Mouse (Mus musculus): ENCODE data around the gene Mia. TPM values are rescaled to one million over a fixed set of nuclear protein-coding genes. Genes with fewer than 3 reads are reported as not detected.
A peak's percentile ranks its signal among the peaks of the same experiment; 100 is the strongest.

Mia gene
- polyA plus RNA-seq (2015; fragmentation: Nextera tagmentation; extraction: Ambion mirVana) = 37.4 and 53.5 TPM in 2 replicates

DNA sequence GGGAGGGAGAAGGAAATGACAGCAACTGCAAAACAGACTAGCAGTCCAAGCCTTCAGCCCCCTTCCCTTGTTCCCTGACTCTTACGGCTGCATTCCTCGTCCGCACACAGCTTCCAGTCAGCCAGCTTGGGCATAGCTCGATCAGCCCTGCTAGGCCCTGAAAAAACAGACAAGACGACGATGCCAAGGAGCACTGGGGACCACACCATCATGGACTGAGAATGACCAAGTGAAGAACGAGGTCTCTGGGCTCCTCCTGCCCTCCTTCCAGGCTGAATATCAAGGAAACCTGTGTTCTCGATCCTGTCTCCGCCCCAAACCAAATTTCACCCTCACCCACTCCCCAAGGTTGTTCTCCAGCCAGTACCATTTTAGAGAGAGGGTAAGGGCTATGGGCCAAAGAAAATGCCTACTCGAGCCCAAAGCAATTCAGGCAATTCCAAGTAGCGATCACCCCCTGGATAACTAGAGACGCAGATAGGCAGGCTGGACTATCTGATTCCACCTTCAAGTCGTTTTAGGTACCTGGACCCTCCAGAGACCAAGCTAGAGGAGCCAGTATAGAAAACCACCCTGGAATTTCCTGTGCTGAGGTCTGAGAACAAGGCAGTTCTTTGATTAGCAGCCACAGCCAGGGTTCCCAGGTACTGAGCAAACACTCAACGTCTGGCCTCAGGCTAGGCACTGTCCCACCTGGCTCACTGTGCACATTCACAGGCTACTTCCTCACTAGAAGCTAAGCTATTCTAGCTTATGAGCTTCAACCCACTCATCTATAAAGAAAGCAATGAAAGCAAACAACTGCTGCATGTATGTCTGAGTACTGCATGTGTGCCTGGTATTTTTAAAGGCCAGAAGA is at the start of gene Mia, which contains the start of gene Gm21983:
TSS of gene Mia (minus strand) at position 321 of the 859 bp plus-strand sequence.
TSS of gene Gm21983 (minus strand) at position 250 of the 859 bp plus-strand sequence.
- peak within 1 kb of the TSS; percentile 57; the same call in 1 of the 2 replicates for H3K4me2 ChIP-seq (replicated peaks)
- no peaks in the 10 kb centered on the region for H3K27me3 ChIP-seq
- ATAC-seq (ENCODE audit: insufficient number of reproducible peaks, low FRiP score, low TSS enrichment, low read depth) = no peak
- 68% methylated on average over 14 of the region's 14 CpGs for WGBS
- H3K4me3 ChIP-seq (replicated peaks) = peak within 1 kb of the TSS; percentile 74
- peaks cover 7% of the 10 kb centered on the region for H3K4me1 ChIP-seq
- H3K9me3 ChIP-seq (replicated peaks) = no peaks in the 10 kb centered on the region
- H3K36me3 ChIP-seq = peaks cover 27% of the 10 kb centered on the region
- peak within 1 kb of the TSS; percentile 80 for H3K27ac ChIP-seq (replicated peaks)
- no peak within 1 kb of the TSS for H3K9ac ChIP-seq

GRCm38 (mm10) chr7:27228865-27229264 is 47.9 kb upstream of the Mia start:
- H3K9ac ChIP-seq = peak overlapping the region; percentile 58
- peak overlapping the region; percentile 95 for H3K27ac ChIP-seq (replicated peaks)
- H3K4me3 ChIP-seq (replicated peaks) = peak overlapping the region; percentile 97
- H3K27me3 ChIP-seq = no peaks in the 10 kb centered on the region
- no peaks in the 10 kb centered on the region for H3K9me3 ChIP-seq (replicated peaks)
- WGBS = 18% methylated on average over 6 of the region's 6 CpGs
- H3K4me2 ChIP-seq (replicated peaks) = peak overlapping the region; percentile 80
- no peak for ATAC-seq (ENCODE audit: insufficient number of reproducible peaks, low FRiP score, low TSS enrichment, low read depth)
- H3K36me3 ChIP-seq = no peaks in the 10 kb centered on the region
- peaks cover 61% of the 10 kb centered on the region for H3K4me1 ChIP-seq

- Histone ChIP-seq H3K4me2 (replicated peaks) (peak within 1 kb of the TSS; percentile 80), H3K9me3 (replicated peaks) (no peaks in the 10 kb centered on the region), H3K9ac (peak within 1 kb of the TSS; percentile 73), H3K4me1 (peaks cover 61% of the 10 kb centered on the region), H3K27ac (replicated peaks) (peak within 1 kb of the TSS; percentile 95), H3K27me3 (no peaks in the 10 kb centered on the region), H3K4me3 (replicated peaks) (peak within 1 kb of the TSS; percentile 97), H3K36me3 (no peaks in the 10 kb centered on the region)
- under 1% methylated on average over 48 of the region's 49 CpGs for WGBS
- peak; percentile 86 for ATAC-seq (ENCODE audit: insufficient number of reproducible peaks, low FRiP score, low TSS enrichment, low read depth)
These were observed 47.4 kb upstream of the Mia start, which contains the start of gene Itpkc for GRCm38 (mm10) chr7:27228281-27228821. TSS of gene Itpkc (minus strand) at chr7:27228661.

- WGBS = under 1% methylated on average over 10 of the region's 10 CpGs
- Histone ChIP-seq H3K4me2 (replicated peaks) (peak overlapping the region; percentile 80), H3K27me3 (no peaks in the 10 kb centered on the region), H3K4me1 (peaks cover 63% of the 10 kb centered on the region), H3K9ac (peak overlapping the region; percentile 73), H3K4me3 (replicated peaks) (peak overlapping the region; percentile 97), H3K27ac (replicated peaks) (peak overlapping the region; percentile 95), H3K9me3 (replicated peaks) (no peaks in the 10 kb centered on the region), H3K36me3 (peaks cover 3% of the 10 kb centered on the region; the same call in 1 of the 2 replicates)
- no peak for ATAC-seq (ENCODE audit: insufficient number of reproducible peaks, low FRiP score, low TSS enrichment, low read depth)
These were observed 46.7 kb upstream of the Mia start for GRCm38 (mm10) chr7:27227676-27228075.

GRCm38 (mm10) chr7:27227276-27227675 is 46.3 kb upstream of the Mia start:
- 34% methylated on average over 9 of the region's 9 CpGs for WGBS
- peak overlapping the region; percentile 95; the same call in 1 of the 2 replicates for H3K27ac ChIP-seq (replicated peaks)
- H3K27me3 ChIP-seq = no peaks in the 10 kb centered on the region
- H3K4me1 ChIP-seq = peaks cover 59% of the 10 kb centered on the region
- no peaks in the 10 kb centered on the region for H3K9me3 ChIP-seq (replicated peaks)
- H3K4me2 ChIP-seq (replicated peaks) = peak overlapping the region; percentile 80
- H3K36me3 ChIP-seq = peaks cover 3% of the 10 kb centered on the region; the same call in 1 of the 2 replicates
- H3K9ac ChIP-seq = peak overlapping the region; percentile 73
- no peak for ATAC-seq (ENCODE audit: insufficient number of reproducible peaks, low FRiP score, low TSS enrichment, low read depth)
- H3K4me3 ChIP-seq (replicated peaks) = peak overlapping the region; percentile 97

- H3K9ac ChIP-seq = 0 out of 2 replicates have a peak overlapping the region, but pooled peaks have one; percentile 18
- no peaks in the 10 kb centered on the region for H3K9me3 ChIP-seq (replicated peaks)
- H3K4me3 ChIP-seq (replicated peaks) = peak overlapping the region; percentile 97
- peaks cover 8% of the 10 kb centered on the region; the same call in 1 of the 2 replicates for H3K36me3 ChIP-seq
- peaks cover 55% of the 10 kb centered on the region for H3K4me1 ChIP-seq
- peak; percentile 22 for ATAC-seq (ENCODE audit: insufficient number of reproducible peaks, low FRiP score, low TSS enrichment, low read depth)
- peak overlapping the region; percentile 71 for H3K27ac ChIP-seq (replicated peaks)
- no peaks in the 10 kb centered on the region for H3K27me3 ChIP-seq
- WGBS = 47% methylated on average over 11 of the region's 11 CpGs
- peak overlapping the region; percentile 80 for H3K4me2 ChIP-seq (replicated peaks)
These were observed 44.1 kb upstream of the Mia start for GRCm38 (mm10) chr7:27224877-27225575.

GRCm38 (mm10) chr7:27222538-27222937 is 41.6 kb upstream of the Mia start:
- no peak for ATAC-seq (ENCODE audit: insufficient number of reproducible peaks, low FRiP score, low TSS enrichment, low read depth)
- H3K27me3 ChIP-seq = no peaks in the 10 kb centered on the region
- H3K4me2 ChIP-seq (replicated peaks) = no peak overlapping the region
- peaks cover 45% of the 10 kb centered on the region for H3K4me1 ChIP-seq
- H3K9me3 ChIP-seq (replicated peaks) = no peaks in the 10 kb centered on the region
- peaks cover 29% of the 10 kb centered on the region for H3K36me3 ChIP-seq
- H3K27ac ChIP-seq (replicated peaks) = no peak overlapping the region
- no peak overlapping the region for H3K4me3 ChIP-seq (replicated peaks)
- 63% methylated on average over 1 of the region's 1 CpGs for WGBS
- no peak overlapping the region for H3K9ac ChIP-seq

GRCm38 (mm10) chr7:27221939-27222338 is 41.0 kb upstream of the Mia start:
- WGBS = 73% methylated on average over 6 of the region's 6 CpGs
- peaks cover 34% of the 10 kb centered on the region for H3K36me3 ChIP-seq
- no peaks in the 10 kb centered on the region for H3K9me3 ChIP-seq (replicated peaks)
- H3K27me3 ChIP-seq = no peaks in the 10 kb centered on the region
- no peak overlapping the region for H3K4me3 ChIP-seq (replicated peaks)
- peaks cover 39% of the 10 kb centered on the region for H3K4me1 ChIP-seq
- no peak overlapping the region for H3K27ac ChIP-seq (replicated peaks)
- ATAC-seq (ENCODE audit: insufficient number of reproducible peaks, low FRiP score, low TSS enrichment, low read depth) = no peak
- no peak overlapping the region for H3K4me2 ChIP-seq (replicated peaks)
- H3K9ac ChIP-seq = no peak overlapping the region

GRCm38 (mm10) chr7:27219937-27220336 is 39.0 kb upstream of the Mia start:
- Histone ChIP-seq H3K4me1 (peaks cover 19% of the 10 kb centered on the region), H3K36me3 (peaks cover 43% of the 10 kb centered on the region), H3K4me2 (replicated peaks) (no peak overlapping the region), H3K27ac (replicated peaks) (no peak overlapping the region), H3K27me3 (no peaks in the 10 kb centered on the region), H3K4me3 (replicated peaks) (no peak overlapping the region), H3K9ac (no peak overlapping the region), H3K9me3 (replicated peaks) (no peaks in the 10 kb centered on the region)
- no peak for ATAC-seq (ENCODE audit: insufficient number of reproducible peaks, low FRiP score, low TSS enrichment, low read depth)
- 81% methylated on average over 11 of the region's 11 CpGs for WGBS

DNA sequence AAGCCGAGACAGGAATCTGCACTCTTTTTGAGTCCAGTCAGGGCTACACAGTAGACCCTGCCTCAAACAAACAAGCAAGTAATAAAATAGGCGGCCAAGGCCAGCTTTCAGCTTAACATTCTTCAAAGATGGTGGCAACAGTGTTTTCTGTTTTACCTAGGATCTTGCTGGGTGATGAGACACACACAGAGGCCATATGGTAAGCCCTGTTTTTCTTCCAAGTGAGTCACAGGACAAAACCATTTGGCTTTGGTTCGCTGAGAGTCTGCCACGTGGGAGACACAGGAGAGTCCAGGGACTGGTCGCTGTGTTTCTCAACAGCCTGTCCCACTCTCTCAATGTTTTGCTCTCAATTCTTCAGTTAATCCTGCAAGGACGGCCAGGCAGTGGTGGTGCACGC is 37.6 kb upstream of the Mia start:
- no peaks in the 10 kb centered on the region for H3K9me3 ChIP-seq (replicated peaks)
- no peak overlapping the region for H3K4me3 ChIP-seq (replicated peaks)
- H3K36me3 ChIP-seq = peaks cover 52% of the 10 kb centered on the region
- no peak overlapping the region for H3K9ac ChIP-seq
- H3K4me1 ChIP-seq = peaks cover 6% of the 10 kb centered on the region; the same call in 1 of the 2 replicates
- no peak overlapping the region for H3K27ac ChIP-seq (replicated peaks)
- ATAC-seq (ENCODE audit: insufficient number of reproducible peaks, low FRiP score, low TSS enrichment, low read depth) = no peak
- no peaks in the 10 kb centered on the region for H3K27me3 ChIP-seq
- no peak overlapping the region for H3K4me2 ChIP-seq (replicated peaks)
- 87% methylated on average over 7 of the region's 7 CpGs for WGBS

DNA sequence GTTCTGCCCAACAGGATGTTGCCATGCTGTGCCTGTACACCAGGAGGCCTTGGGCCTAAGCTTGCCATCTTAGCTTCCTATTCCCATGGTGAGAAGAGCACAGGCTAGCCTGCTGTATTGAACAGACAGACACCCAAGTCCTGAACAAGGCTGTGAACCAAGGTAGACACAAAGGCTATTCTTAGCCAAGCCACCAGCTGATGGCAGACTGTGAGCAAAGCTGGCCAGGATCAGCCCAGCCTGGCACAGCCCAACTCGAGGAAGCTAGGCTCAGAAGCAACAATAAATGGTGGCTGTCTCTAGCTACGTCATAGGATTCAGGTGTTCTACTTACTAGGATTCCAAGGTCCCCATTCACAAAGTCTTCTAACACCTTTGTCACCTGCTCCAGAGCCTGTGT is 31.7 kb upstream of the Mia start:
- H3K9ac ChIP-seq = no peak overlapping the region
- no peak for ATAC-seq (ENCODE audit: insufficient number of reproducible peaks, low FRiP score, low TSS enrichment, low read depth)
- H3K27ac ChIP-seq (replicated peaks) = no peak overlapping the region
- H3K4me2 ChIP-seq (replicated peaks) = no peak overlapping the region
- 93% methylated on average over 2 of the region's 2 CpGs for WGBS
- H3K9me3 ChIP-seq (replicated peaks) = no peaks in the 10 kb centered on the region
- no peaks in the 10 kb centered on the region for H3K4me1 ChIP-seq
- peaks cover 83% of the 10 kb centered on the region for H3K36me3 ChIP-seq
- H3K27me3 ChIP-seq = no peaks in the 10 kb centered on the region
- no peak overlapping the region for H3K4me3 ChIP-seq (replicated peaks)

Measured in embryonic facial prominence, embryonic 15.5 days (tissue).